Mouse (Mus musculus) heart, postnatal 4 days (tissue): ENCODE data around the gene Ppia. TPM values are rescaled to one million over a fixed set of nuclear protein-coding genes. Genes with fewer than 3 reads are reported as not detected.
"Not testable (repeated sequence)": the region's sequence is repeated elsewhere in the genome, so short reads cannot be mapped to it uniquely, and the experiment has no call there.

Experiments
- DNase-seq: peaks from one replicate; pipeline ENCODE4 v3.0.0; 2021
- total RNA-seq, 2 experiments: library from RNA; stranded (reverse); gene quantifications; 2 replicates each; pipeline ENCODE4 v1.2.3; 2021

Ppia gene
- 1,000 to 10,000 TPM; 1,521 to 1,568 TPM for total RNA-seq

- no peak for DNase-seq
These were observed at the start of gene Ppia for GRCm38 (mm10) chr11:6414751-6415550. Ppia (plus strand) TSS chr11:6415443.

- DNase-seq = peak; percentile 84
These were observed 49.4 kb upstream of the Ppia start for GRCm38 (mm10) chr11:6365885-6366284.

- no peak for DNase-seq
These were observed 48.8 kb upstream of the Ppia start for GRCm38 (mm10) chr11:6366434-6366833.

- DNase-seq = no peak
These were observed 48.1 kb upstream of the Ppia start for GRCm38 (mm10) chr11:6367156-6367555.

GRCm38 (mm10) chr11:6367986-6368385 lies 47.3 kb upstream of the Ppia start:
- not testable (repeated sequence) for DNase-seq

GRCm38 (mm10) chr11:6371376-6372155 lies 43.7 kb upstream of the Ppia start:
- no peak for DNase-seq

GRCm38 (mm10) chr11:6372784-6373183 lies 42.5 kb upstream of the Ppia start:
- DNase-seq = peak; percentile 39

GRCm38 (mm10) chr11:6380916-6381315 lies 34.3 kb upstream of the Ppia start:
- DNase-seq = no peak

- no peak for DNase-seq
These were observed 27.0 kb upstream of the Ppia start for GRCm38 (mm10) chr11:6388126-6388725.

- DNase-seq = peak; percentile 96
These were observed 26.4 kb upstream of the Ppia start, which contains the start of gene Zmiz2 for GRCm38 (mm10) chr11:6388726-6389413. Zmiz2 (plus strand) TSS chr11:6389074.

GRCm38 (mm10) chr11:6389483-6389921 lies 25.7 kb upstream of the Ppia start:
- DNase-seq = no peak

- DNase-seq = no peak
These were observed 24.7 kb upstream of the Ppia start for GRCm38 (mm10) chr11:6390376-6391053.

- DNase-seq = no peak
These were observed 23.5 kb upstream of the Ppia start for GRCm38 (mm10) chr11:6391516-6392276.

- DNase-seq = no peak
These were observed 22.4 kb upstream of the Ppia start for GRCm38 (mm10) chr11:6392857-6393256.

- no peak for DNase-seq
These were observed 21.4 kb upstream of the Ppia start for GRCm38 (mm10) chr11:6393866-6394265.

- DNase-seq = no peak
These were observed 19.7 kb upstream of the Ppia start for GRCm38 (mm10) chr11:6395565-6395964.

GRCm38 (mm10) chr11:6398141-6398540 lies 17.1 kb upstream of the Ppia start:
- no peak for DNase-seq

- DNase-seq = peak; percentile 81
These were observed 12.4 kb upstream of the Ppia start for GRCm38 (mm10) chr11:6402515-6403510.

- DNase-seq = peak; percentile 6
These were observed 11.3 kb upstream of the Ppia start for GRCm38 (mm10) chr11:6403830-6404405.
